In the genomic region with DNA sequence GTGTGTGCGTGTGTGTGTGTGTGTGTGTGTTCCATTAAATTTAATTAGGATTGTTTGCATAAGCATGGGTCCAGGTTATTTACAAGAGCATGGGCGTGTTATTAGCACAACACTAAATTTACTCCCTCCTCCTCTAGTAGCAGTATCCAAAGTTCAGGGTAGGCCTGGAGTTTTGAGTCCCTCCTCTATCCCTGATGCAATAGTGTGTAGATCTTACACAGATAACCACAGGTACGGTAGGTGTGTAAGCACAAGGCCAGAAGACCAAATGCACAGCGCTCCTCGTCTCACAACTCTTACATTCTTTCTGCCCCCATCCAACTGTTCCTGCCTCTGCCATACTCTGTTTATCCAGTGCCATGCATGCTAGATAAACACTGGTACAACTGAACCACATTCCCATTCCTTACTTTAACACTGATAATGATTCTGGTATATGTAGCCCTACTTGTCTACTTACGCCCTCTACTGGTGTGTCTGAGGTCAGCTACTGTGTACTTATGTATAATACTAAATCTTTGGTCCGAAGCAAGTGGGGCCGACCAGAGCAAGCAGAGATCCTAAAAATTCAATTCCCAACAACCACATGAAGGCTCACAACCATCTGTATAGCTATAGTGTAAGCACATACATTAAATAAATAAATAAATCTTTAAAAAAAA, we compare ENCODE assay signal across 8 mouse cellular contexts. TPM values are rescaled to one million over a fixed set of nuclear protein-coding genes. Genes with fewer than 3 reads are reported as not detected.
A peak's percentile ranks its signal among the peaks of the same experiment; 100 is the strongest.
DNase-seq lines count a peak whose midpoint lies in the region; TF ChIP-seq lines count a peak whose summit lies in the region.

No protein-coding gene starts in this region.

- intact Hi-C loops in heart, adult 2 months (cut with DNase I) = loop anchor here (2.0 to 5.0 kb wide), 2 partner anchors 132 to 159 kb away; no protein-coding TSS in a partner anchor
- intact Hi-C loops in left cerebral cortex, postnatal 4 days (cut with DNase I) = loop anchor here (5.0 kb wide), 2 partner anchors 37 to 157 kb away; no protein-coding TSS in a partner anchor

- no peaks in the 10 kb centered on the region for H3K27me3 ChIP-seq in heart, adult 2 months (ENCODE audit: control insufficient read depth, insufficient read depth, low read length)
- H3K27me3 ChIP-seq in thymus, adult 2 months (ENCODE audit: control insufficient read depth, insufficient read depth, low read length) = no peaks in the 10 kb centered on the region; the same call in 1 of the 2 replicates
- H3K27me3 ChIP-seq in limb, embryonic 10.5 days (ENCODE audit: low read depth, poor library complexity, severe bottlenecking) = no peaks in the 10 kb centered on the region

- no peak for TF ChIP-seq EP300 in heart, adult 2 months (IDR thresholded peaks at IDR 0.05; ENCODE audit: insufficient read depth, low read depth, low read length)

- TF ChIP-seq CTCF in heart, adult 2 months (IDR thresholded peaks at IDR 0.05) = peak; percentile 57
- no peak for TF ChIP-seq CTCF in thymus, adult 2 months (IDR thresholded peaks at IDR 0.05; ENCODE audit: borderline replicate concordance, control insufficient read depth, extremely low read depth, insufficient read depth, low read length, poor library complexity)

- peaks cover 2% of the 10 kb centered on the region for H3K79me2 ChIP-seq in heart, adult 2 months (replicated peaks; ENCODE audit: control insufficient read depth, insufficient read depth, low read length)

- TF ChIP-seq POLR2A in heart, adult 2 months (IDR thresholded peaks at IDR 0.05; ENCODE audit: insufficient read depth, low read depth, low read length) = no peak
- no peak for TF ChIP-seq POLR2A in thymus, adult 2 months (IDR thresholded peaks at IDR 0.05; ENCODE audit: control insufficient read depth, extremely low read depth, insufficient read depth, low read length, poor library complexity)

- 76% methylated on average over 8 of the region's 8 CpGs for WGBS in heart, adult 2 months
- 94% methylated on average over 8 of the region's 8 CpGs for WGBS in thymus, adult 2 months
- 93% methylated on average over 8 of the region's 8 CpGs for WGBS in limb, embryonic 10.5 days

- H3K9me3 ChIP-seq in limb, embryonic 10.5 days (replicated peaks) = no peaks in the 10 kb centered on the region

- no peak overlapping the region for H3K27ac ChIP-seq in heart, adult 2 months
- no peak overlapping the region for H3K27ac ChIP-seq in thymus, adult 2 months (ENCODE audit: control insufficient read depth, insufficient read depth, low read length)
- H3K27ac ChIP-seq in limb, embryonic 10.5 days = no peak overlapping the region

- H3K36me3 ChIP-seq in heart, adult 2 months (ENCODE audit: control insufficient read depth, insufficient read depth, low read length) = peaks cover 26% of the 10 kb centered on the region
- peaks cover 11% of the 10 kb centered on the region for H3K36me3 ChIP-seq in thymus, adult 2 months (ENCODE audit: control insufficient read depth, insufficient read depth, low read length)
- peaks cover 49% of the 10 kb centered on the region for H3K36me3 ChIP-seq in limb, embryonic 10.5 days

- no peak for DNase-seq in heart, adult 2 months
- DNase-seq in heart, adult 9 months (ENCODE audit: low spot score in 2 of 2) = no peak
- peak; percentile 12 for DNase-seq in thymus, postnatal 4 days
- DNase-seq in thymus, adult 2 months = no peak
- DNase-seq in limb, embryonic 10.5 days (ENCODE audit: low spot score) = no peak
- peak; percentile 14 for DNase-seq in retina, postnatal 1 day
- DNase-seq in ovary, postnatal 36 days (ENCODE audit: low spot score) = no peak
- DNase-seq in left cerebral cortex, postnatal 4 days = no peak

- peaks cover 4% of the 10 kb centered on the region for H3K4me1 ChIP-seq in heart, adult 2 months (ENCODE audit: control insufficient read depth, insufficient read depth, low read length)
- H3K4me1 ChIP-seq in thymus, adult 2 months (replicated peaks; ENCODE audit: control insufficient read depth, insufficient read depth, low read length) = peaks cover 8% of the 10 kb centered on the region
- peaks cover 15% of the 10 kb centered on the region for H3K4me1 ChIP-seq in limb, embryonic 10.5 days

- H3K4me3 ChIP-seq in heart, adult 2 months = no peak overlapping the region
- H3K4me3 ChIP-seq in thymus, adult 2 months (ENCODE audit: control insufficient read depth, insufficient read depth, low read length) = no peak overlapping the region
- H3K4me3 ChIP-seq in limb, embryonic 10.5 days = 0 out of 2 replicates have a peak overlapping the region, but pooled peaks have one; percentile 81

- no peak overlapping the region for H3K9ac ChIP-seq in heart, adult 2 months (ENCODE audit: low read depth, low read length)

RNA-seq across cellular contexts. Expression of gene Cpeb3, which starts 1.2 kb away (rescaled TPM):
- total RNA-seq in heart, adult 2 months (2021) = 10 to 100 TPM; 78.9 to 96.9 TPM
- polyA plus RNA-seq in heart, adult 2 months (2012; rRNA removed) = 35.6 and 53.9 TPM in 2 replicates
- 3.5 and 3.8 TPM in 2 replicates for polyA plus RNA-seq in thymus, adult 2 months (2012; rRNA removed)
- polyA plus RNA-seq in limb, embryonic 10.5 days (2016; fragmentation: Nextera tagmentation; extraction: Ambion mirVana) = 0.65 and 0.78 TPM in 2 replicates
- total RNA-seq in left cerebral cortex, postnatal 4 days (2021) = 10 to 100 TPM; 36.7 to 38.6 TPM

RNA-seq across cellular contexts. Expression of gene March5, which starts 2.3 kb away (rescaled TPM):
- total RNA-seq in heart, adult 2 months (2021) = 10 to 100 TPM; 79.7 to 84.8 TPM
- polyA plus RNA-seq in heart, adult 2 months (2012; rRNA removed) = 32.6 and 57.7 TPM in 2 replicates
- polyA plus RNA-seq in thymus, adult 2 months (2012; rRNA removed) = 34.4 and 55.9 TPM in 2 replicates
- 128 and 130 TPM in 2 replicates for polyA plus RNA-seq in limb, embryonic 10.5 days (2016; fragmentation: Nextera tagmentation; extraction: Ambion mirVana)
- 100 to 1,000 TPM in 1 of 2 experiments, 10 to 100 TPM in 1; 99.0 to 104 TPM for total RNA-seq in left cerebral cortex, postnatal 4 days (2021)

Comparison
In these comparisons a context has a peak if more than half of its experiments do, and no peak if none do; other contexts are left out.
1. DNase-seq: peak in thymus, postnatal 4 days (single experiment) and retina, postnatal 1 day (single experiment); none in heart, adult 2 months (0 of 2), heart, adult 9 months (0 of 2), thymus, adult 2 months (single experiment), limb, embryonic 10.5 days (single experiment), ovary, postnatal 36 days (single experiment) and left cerebral cortex, postnatal 4 days (single experiment).